Mouse (Mus musculus): ENCODE results near the gene Rap1b.

- no peak for TF ChIP-seq POLR2A (IDR thresholded peaks at IDR 0.05; ENCODE audit: low read depth, low read length)
- no peak for TF ChIP-seq CTCF (IDR thresholded peaks at IDR 0.05; ENCODE audit: extremely low read depth, insufficient read length, insufficient replicate concordance, low read depth, low read length)
These were observed 39.9 kb downstream of the Rap1b start for GRCm38 (mm10) chr10:117805919-117806318.
